Mouse (Mus musculus): ENCODE measurements around the gene Rorc. TPM values are rescaled to one million over a fixed set of nuclear protein-coding genes. Genes with fewer than 3 reads are reported as not detected.

The Rorc gene
- 8.5 TPM for polyA plus RNA-seq (2017; shearing (Covaris generic))

GRCm38 (mm10) chr3:94372641-94373040 lies at the start of gene Rorc:
Gene Rorc (plus strand): TSS chr3:94372794.

DNA sequence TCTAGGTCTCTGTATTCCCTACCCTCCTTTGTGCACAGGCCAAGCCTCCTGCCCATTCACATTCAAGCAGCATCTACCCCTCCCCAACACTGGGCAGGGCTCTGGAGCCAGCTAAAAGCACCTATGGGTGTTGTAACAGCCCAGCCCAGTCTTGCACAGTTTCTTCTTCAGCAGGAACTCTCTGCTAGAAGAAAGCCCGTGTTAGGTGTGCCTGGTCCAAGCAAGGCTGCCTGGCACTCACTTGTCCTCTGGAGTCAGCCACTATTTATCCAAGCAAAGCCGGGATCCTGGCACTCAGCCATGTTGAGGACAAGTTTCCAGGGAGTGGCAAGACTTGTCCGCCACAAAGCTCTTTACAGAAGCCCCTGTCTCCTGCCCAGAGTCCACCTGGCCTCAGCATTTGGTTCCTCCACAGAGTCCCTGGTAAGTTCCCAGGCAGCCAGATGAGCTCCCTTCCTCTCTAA lies 30.6 kb upstream of the Rorc start, which contains the start of gene Them5:
Gene Them5, plus strand, starts transcription at position 141 of the 464 bp plus-strand sequence.

GRCm38 (mm10) chr3:94362138-94362537 lies 10.5 kb upstream of the Rorc start, which contains the start of gene C2cd4d:
Gene C2cd4d (plus strand): TSS chr3:94362438.

GRCm38 (mm10) chr3:94398217-94398616 lies 25.6 kb downstream of the Rorc start, which contains the start of gene Lingo4:
Gene Lingo4 (plus strand): TSS chr3:94398517.

GRCm38 (mm10) chr3:94413031-94413679 lies 40.6 kb downstream of the Rorc start, which contains the start of gene Tdrkh:
Gene Tdrkh (plus strand): TSS chr3:94413273.

DNA sequence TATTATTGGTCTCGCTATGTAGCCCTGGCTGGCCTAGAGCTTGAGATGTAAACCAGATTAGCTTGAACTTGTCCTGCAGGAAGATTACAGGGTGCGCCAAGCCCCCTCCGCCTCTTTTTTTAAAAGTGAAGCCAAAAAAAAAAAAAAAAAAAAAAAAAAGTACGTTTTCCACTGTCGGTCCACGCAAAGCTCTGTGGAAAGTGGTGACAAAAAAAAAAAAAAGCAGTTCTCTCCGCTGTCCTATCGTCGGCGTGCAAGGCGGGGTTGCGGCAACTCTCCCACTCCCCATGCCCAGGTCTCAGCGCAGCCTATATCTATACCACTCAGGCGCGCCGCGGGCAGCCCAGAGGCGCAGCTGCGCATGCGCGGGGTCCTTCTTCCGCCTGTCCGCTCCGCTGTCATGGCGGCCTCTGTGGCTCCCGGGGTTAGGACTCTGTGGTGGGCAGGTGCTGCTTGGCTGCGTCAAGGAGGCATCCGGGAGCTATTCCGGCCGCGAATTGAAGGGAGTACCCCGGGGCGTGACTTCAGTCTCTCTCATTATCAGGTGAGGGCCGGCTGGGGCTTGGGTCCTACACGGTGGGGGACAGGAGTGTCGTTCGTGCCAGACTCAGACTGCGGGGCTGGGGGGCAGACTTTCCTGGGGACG lies 70.5 kb downstream of the Rorc start, which contains the start of gene Mrpl9:
Gene Mrpl9, plus strand, starts transcription at position 368 of the 646 bp plus-strand sequence.

DNA sequence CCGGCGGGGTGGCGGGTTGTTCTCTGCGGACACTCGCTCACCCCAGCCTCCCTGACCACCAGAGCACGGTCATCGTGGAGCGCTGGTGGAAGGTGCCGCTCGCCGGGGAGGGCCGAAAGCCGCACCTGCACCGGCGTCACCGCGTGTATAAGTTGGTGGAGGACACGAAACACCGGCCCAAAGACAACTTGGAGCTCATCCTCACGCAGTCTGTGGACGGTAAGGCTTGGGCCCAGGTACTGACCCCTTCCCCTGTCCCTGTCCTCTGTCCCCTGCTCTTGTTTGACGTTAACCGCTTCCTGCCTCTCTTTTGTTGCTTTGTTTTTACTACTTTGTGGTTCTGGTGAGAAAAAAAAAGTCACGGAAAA lies 71.0 kb downstream of the Rorc start, which contains the start of gene Oaz3:
Gene Oaz3, minus strand, starts transcription at position 319 of the 368 bp plus-strand sequence.

Other genes starting within 250 kb of the Rorc start
- gene Gm10696, start 194.6 kb upstream of the Rorc start, polyA plus RNA-seq (2017; shearing (Covaris generic)) = not detected
- gene Gm5286, start 176.1 kb upstream of the Rorc start, polyA plus RNA-seq (2017; shearing (Covaris generic)) = not detected
- not detected for gene Gm4778, start 108.8 kb upstream of the Rorc start, polyA plus RNA-seq (2017; shearing (Covaris generic))
- gene Them4, start 62.7 kb upstream of the Rorc start, polyA plus RNA-seq (2017; shearing (Covaris generic)) = 10.4 TPM
- not detected for gene Them5, start 30.7 kb upstream of the Rorc start, polyA plus RNA-seq (2017; shearing (Covaris generic))
- gene C2cd4d, start 10.4 kb upstream of the Rorc start, polyA plus RNA-seq (2017; shearing (Covaris generic)) = not detected
- 0.20 TPM for gene Lingo4, start 25.7 kb downstream of the Rorc start, polyA plus RNA-seq (2017; shearing (Covaris generic))
- gene Tdrkh, start 40.5 kb downstream of the Rorc start, polyA plus RNA-seq (2017; shearing (Covaris generic)) = 9.8 TPM
- gene Mrpl9, start 70.5 kb downstream of the Rorc start, polyA plus RNA-seq (2017; shearing (Covaris generic)) = 80.7 TPM
- 1.3 TPM for gene Oaz3, start 71.1 kb downstream of the Rorc start, polyA plus RNA-seq (2017; shearing (Covaris generic))
- 1.6 TPM for gene Celf3, start 105.5 kb downstream of the Rorc start, polyA plus RNA-seq (2017; shearing (Covaris generic))
- gene Riiad1, start 107.5 kb downstream of the Rorc start, polyA plus RNA-seq (2017; shearing (Covaris generic)) = not detected
- gene Snx27, start 209.9 kb downstream of the Rorc start, polyA plus RNA-seq (2017; shearing (Covaris generic)) = 7.9 TPM